Mouse (Mus musculus): ENCODE measurements around the gene Cdk14.

Cdk14 gene

DNA sequence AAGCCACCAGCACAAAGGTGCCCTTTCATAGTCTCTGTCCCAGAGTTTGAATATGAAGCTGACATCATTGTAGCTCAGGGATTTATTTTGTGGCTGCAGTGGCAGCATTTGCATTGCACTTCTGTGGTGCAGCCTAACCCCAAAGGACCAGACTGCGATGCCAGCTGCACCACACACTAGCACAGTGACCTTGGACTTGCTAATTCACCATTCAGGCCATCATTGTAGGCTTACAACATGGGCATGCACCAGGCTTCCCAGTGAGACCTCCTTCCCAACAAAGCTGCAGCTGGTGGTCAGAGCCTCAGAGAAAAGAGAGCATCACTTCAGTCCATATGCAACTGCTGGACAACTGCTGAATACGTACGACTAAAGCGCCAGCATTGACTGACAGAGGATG, 629.8 kb downstream of the Cdk14 start:
- no peak for DNase-seq (ENCODE audit: low spot score)

DNA sequence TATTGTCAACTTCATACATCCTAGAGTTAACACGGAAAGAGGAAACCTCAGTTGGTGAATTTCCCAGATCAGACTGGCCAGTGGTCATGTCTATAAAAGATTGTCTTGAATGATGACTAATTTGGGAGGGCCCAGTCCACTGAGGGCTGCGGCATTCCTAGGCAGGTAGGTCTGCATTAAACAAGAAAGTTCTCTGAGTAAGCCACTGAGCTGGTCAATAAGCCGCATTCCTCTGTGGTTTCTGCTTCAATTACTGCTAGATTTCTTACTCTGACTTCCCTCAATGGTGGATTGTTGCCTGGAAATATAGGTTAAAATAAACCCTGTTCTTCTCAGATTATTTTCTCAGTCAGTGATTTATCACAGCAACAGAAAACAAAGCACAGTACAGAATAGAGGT, 631.6 kb downstream of the Cdk14 start:
- no peak for DNase-seq (ENCODE audit: low spot score)

DNA sequence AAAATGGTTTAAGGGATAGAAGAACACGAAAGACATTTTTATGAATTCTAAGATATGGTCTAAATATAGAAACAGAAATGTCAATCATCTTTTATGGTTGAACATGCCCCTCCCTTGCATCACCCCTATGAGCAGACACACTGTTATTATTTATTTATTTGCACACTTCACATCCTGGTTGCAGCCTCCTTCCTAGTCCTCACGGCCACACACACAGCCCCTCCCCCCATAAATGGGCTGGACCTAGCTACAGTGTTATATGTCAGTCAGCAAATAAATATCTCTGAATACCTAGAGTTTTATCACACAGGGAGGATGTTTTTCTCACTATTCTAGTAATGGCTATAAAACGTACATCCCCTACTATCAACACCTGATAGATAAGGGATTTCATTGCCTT, 633.3 kb downstream of the Cdk14 start:
- no peak for DNase-seq (ENCODE audit: low spot score)

DNA sequence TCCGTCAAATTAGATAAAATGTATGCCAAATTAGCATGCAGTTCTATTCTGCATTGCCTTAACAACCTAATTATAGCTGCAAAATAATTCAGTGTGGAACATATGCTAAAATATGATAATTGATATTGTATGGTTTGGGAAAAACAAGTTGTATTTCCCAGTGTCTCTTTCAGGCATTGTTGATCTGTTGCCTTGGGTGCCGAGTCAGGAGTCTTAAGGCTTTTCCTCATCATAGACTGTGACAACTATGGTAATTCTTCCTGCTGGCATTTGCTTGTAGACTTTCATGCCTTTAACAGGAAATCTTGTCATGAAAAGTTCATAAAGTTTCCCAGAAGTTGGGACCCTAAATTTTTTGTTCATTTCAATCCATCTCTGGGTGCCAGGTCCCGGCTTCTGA, 641.8 kb downstream of the Cdk14 start:
- DNase-seq (ENCODE audit: low spot score): no peak

DNA sequence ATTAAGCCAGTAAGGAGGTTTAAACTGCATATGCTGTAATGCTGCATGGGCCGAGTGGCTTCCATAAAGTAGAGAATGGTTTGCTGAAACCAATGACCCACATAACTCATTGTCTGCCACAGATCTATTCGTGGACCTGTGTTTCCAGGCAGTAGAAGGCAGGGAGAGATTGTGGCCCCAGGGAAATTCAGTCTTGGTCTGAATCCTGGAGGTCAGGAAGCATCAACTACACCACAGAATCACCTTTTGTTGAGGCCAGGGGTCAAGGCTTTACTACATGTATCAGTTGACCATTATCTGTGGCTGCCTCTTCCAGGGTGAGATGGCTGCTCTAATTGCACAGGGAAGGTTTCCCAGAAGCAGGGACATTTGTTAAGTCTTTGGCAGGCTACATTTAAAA, 643.6 kb downstream of the Cdk14 start:
- DNase-seq (ENCODE audit: low spot score): peak; percentile 34

DNA sequence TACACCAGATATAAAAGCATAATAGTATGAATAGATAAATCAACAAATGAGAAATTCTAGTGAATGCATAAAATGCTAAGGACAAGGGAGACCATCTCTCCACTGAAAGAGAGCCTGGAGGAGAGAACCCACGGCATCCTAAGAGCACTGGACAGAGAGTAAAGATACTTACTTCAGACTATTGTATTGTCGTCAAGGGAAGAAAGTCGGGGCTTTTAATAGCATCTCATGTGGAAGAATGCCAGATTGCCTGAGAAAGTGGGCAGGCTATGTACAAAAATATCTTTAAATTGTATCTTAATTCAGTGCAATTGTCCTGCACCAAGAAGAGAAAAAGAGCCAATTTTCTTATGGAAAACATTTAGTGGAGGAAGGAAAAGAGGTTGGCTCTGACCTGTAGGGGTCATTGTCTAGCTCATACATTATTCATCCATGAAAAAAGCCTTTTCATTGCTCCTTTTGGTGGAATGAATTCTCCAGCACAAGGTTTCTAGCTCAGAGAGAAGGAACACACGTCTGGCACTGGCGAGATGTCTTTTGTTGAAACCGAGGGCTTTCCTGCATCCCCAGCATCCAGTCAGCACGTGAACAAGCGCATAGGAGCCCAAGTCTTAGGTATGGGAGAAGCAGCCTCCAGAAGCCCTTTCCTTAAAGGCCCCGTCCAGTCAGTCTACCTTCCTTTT, 646.9 kb downstream of the Cdk14 start:
- DNase-seq (ENCODE audit: low spot score): no peak

DNA sequence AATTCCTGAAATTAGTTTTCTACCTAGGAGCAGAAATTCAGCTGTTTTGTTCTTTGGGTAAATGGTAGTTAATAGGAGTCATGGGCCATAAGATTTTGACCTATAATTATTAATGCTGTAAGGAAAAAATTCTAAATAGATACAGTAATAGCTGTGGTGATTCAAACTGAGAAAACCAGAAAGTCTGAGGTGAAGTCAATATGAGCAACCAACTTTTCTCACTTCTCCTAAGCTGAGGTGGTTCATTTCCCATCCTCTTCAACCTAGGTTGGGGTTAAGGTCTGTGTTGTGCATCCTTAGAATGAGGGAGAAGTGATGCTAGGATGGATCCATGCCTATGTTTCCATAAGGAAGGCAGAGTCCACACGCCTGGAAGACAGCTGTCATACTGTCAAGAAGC, 649.5 kb downstream of the Cdk14 start:
- DNase-seq (ENCODE audit: low spot score): no peak

DNA sequence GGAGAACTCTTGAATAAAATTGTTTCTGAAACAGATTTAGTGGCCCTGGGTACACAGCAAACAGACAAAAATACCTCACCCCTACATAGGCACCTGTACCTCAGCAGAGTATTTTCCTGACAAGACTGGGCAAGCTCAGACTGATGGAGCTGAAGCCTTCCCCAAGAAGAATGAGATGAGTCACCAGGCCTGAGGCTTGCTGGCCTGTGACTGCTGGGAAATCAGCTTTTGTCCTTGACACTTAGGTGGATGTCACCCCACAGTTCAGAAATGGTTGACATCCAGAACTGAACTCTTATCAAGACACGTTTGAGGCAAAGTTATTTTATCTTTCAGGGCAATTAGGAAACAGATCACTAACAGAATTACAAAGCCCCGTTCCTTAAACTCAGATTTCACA, 652.2 kb downstream of the Cdk14 start:
- DNase-seq (ENCODE audit: low spot score): no peak

DNA sequence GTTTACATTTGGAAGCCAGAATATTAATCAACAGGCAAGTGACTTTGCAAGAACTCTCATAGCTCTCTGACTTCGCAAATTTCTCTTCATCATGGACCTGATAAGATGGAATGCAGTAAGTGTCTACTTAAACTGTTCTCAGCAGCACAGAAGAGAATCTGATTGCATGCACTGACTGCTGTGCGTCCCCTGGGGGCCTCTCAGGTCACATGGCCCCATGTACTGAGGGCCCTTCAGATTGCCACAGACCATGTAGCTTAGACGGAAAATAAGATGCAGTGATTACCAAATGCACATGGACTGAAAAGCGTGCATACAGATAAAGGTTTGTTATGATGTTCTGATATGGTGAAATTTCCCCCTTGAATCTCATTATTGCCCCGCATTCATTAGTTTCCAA, 653.4 kb downstream of the Cdk14 start:
- DNase-seq (ENCODE audit: low spot score): no peak

DNA sequence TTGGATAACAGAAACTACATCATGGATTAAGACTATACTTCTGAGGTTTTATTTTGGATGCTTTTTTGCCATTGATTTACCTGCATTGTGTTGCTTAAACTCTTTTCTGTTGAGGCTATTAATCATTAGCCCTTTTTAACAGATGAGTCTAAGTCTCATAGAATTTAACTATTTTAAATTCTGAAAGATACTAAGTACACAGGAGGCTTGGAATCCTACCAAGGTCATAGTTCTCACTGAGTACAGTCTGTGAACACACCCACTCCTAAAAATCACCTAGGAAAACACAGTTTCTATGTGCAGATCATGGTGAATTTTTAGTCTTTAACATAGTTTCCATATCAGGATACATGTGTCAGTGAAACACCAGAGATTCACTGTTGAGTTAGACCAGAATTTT, 658.2 kb downstream of the Cdk14 start:
- DNase-seq (ENCODE audit: low spot score): no peak

DNA sequence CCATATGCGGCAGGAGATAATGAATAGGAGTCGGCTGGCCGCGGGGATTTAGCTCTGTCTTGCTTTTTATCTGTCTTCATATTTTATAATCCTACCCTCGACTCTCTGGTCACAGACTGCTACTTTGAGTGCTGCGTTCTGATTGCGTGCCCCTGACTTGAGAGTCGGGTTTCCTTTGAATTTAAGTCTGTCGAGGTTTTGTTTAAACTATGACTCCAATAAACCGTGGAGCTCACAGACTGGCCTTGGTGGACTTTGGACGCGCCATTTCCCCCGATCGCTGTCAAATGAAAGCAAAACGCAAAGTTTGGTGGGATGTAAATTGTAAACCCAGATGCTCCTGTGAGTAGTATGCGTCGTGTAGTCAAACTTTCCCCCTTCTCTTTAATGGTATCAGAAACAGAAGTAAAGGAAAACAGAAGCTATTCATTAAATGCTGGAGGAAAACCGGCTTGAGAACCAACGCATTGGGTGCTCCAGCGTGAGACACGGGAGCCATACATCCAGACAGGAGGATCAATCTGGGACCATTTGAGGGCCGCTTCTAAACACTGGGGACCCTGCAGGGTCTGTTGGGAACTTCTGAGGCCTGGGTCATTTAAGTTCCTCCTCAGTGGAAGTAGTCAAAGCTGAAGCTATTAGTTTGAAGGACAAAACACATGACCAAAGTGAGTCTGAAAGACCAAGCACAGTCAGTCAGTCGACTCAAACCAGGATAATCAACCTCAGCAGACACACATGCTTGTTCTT, 661.6 kb downstream of the Cdk14 start:
- DNase-seq (ENCODE audit: low spot score): no peak

DNA sequence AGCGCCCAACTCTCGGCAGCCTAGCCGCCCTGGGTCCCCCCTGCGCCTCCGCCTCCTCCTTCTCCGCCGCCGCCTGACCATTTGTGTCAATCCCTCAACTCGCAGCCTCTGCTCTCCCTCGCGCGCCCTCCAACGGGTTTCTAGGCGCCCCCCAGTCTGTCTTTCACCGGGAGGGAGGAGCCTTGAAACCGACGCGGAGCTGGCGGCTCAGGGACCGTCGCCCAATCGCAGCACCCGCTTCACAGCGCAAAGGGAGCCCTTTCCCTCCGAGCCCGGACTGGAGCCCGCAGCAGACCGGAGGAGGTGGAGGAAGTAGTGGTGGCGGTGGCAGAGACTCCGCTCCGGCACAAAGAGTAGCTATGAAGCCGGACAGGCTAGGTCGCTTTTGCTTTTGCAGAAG, 662.2 kb downstream of the Cdk14 start, which contains the start of gene Fzd1:
TSS of gene Fzd1 (minus strand) at position 134 of the 400 bp plus-strand sequence.
- DNase-seq (ENCODE audit: low spot score): peak; percentile 96

DNA sequence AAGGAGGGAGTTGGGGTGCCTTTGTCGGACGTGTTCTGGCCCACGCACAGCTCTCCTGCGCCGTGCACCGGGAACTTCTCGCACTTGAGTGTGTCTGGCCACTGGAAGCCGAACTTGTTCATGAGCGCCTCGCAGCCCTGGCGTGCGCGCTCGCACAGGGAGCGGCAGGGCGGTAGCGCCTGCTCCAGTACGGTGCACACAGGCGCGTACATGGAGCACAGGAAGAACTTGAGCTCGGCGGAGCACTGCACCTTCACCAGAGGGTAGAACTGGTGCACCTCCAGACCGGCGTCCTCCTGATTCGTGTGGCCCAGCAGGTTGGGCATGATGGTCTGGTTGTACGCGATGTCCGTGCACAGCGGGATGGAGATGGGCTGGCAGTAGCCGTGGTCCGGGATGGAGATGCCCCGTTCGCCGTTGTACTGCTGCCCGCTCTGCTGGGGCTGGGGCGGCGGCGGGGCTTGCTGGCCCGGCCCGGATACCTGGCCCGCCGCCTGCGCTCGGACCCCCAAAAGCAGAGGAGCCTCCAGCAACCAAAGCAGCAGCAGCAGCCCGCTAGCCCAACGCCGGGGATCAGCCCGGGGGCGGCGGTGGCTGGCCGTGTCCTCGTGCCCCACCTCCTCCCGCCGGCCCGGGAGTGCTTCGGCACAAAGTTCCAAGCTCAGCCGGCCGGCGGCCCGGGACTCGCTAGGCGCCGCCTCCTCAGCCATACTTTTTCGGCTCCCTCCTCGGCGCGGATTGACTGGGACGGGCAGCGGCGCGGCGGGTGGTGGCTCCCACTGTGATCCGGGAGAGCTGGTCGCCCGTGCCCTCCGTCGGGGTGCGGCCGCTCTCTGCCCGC, 663.0 kb downstream of the Cdk14 start:
- DNase-seq (ENCODE audit: low spot score): peak; percentile 79

DNA sequence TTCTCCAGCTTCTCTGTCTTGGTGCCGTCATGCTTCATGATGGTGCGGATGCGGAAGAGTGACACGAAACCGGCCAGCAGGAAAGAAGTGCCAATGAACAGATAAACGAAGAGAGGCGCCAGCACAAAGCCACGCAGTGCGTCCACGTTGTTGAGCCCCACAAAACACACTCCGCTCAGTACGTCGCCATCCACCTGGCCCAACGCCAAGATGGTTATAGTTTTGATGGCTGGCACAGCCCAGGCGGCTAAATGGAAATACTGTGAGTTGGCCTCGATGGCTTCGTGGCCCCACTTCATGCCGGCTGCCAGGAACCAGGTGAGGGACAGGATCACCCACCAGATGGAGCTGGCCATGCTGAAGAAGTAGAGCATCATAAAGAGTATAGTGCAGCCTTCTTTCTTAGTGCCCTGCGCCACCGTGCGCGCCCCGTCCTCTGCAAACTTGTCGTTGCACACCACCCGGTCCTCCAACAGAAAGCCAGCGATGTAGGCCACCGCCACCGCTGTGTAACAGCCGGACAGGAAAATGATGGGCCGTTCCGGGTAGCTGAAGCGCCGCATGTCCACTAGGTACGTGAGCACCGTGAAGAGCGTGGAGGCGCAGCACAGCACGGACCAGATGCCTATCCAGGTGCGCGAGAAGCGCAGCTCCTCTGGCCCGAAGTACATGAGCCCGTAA, 664.0 kb downstream of the Cdk14 start:
- DNase-seq (ENCODE audit: low spot score): no peak

DNA sequence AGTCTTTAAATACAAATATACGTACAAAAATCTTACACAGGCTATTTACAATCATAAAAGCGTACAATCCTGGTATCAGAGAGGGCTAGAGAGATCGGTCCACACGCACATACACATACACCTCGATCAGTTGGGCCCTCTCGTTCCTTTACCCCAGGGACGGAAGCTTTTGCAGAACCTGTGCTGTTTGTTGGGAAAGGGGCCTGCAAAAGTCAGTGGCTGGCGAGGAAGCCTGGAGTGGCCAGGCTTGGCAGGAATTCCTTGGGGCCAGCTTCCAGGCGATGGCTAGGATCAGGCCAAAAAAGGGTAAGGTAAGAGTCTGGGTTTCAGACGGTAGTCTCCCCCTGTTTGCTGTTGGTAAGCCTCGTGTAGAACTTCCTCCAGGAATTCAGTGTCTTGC, 664.8 kb downstream of the Cdk14 start:
- no peak for DNase-seq (ENCODE audit: low spot score)

DNA sequence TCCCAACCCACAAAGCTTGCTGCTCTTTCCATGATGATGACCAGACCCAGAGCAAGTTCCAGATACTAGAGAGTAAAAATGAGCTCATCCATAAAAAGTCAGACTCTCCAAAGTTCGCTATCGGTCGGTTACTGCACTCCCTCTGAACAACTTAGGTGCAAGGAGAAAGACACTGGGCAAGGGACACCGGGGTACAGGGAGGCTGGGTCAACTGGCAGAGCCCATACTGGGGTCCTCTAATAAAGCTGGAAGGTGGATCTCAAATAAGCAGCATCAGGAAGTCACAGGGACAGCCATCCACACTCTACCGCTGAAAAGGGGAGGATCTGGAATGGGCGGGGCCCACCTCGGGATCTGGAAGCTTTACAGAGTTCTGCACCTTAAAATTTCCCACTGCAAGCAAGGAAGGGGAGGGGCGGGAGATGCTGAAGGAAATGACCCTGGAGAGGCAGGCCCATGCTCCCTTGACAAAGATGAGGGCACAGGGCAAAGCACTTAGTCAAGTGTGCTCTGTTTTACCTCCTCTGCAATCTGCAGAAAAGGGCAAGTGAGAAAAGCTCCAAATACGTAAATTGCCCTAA, 665.3 kb downstream of the Cdk14 start:
- no peak for DNase-seq (ENCODE audit: low spot score)

Data from adipocyte (in vitro differentiated cells).